Mouse (Mus musculus): ENCODE measurements around the gene Pou2f1.

DNA sequence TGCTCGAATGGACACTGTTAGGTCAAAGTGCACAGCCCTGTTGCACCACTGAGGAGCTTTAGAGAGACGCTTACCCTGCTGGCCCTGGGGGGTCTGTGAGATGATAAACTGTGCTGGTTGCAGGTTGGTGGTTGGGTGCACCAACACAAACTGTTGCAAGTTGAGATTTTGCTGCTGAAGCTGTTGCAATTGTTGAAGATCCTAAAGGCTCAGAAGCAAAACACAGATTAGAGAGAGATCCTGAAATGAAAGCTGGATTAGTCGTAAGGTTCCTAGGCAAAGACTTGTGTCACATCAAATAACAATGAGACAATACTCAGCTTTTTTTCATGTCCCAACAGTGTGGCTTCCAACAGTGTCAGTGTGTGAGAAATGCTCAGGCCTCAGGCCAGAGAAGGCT lies 93.7 kb downstream of the Pou2f1 start:
- no peak for TF ChIP-seq CTCF (IDR thresholded peaks at IDR 0.05; ENCODE audit: borderline replicate concordance, insufficient read depth, low read depth, low read length)
- no peak for TF ChIP-seq POLR2A (IDR thresholded peaks at IDR 0.05; ENCODE audit: borderline replicate concordance, insufficient read depth, low read length)

Measured in cerebellum, adult 2 months (tissue).